Mouse (Mus musculus) neural tube, embryonic 13.5 days (tissue): ENCODE results near the gene Scfd2. TPM values are rescaled to one million over a fixed set of nuclear protein-coding genes. Genes with fewer than 3 reads are reported as not detected.

ENCODE experiments used
- ATAC-seq: fragments of 200-750 bp; cut with Nextera tagmentation; 2 replicates; pipeline ENCODE4 v1.8.0; 2017; ENCODE audit warnings: low read depth, mild to moderate bottlenecking, moderate TSS enrichment, moderate library complexity
- H3K27ac ChIP-seq: fragments of 300-500 bp; sonication (generic); replicated peaks from 2 replicates; pipeline ENCODE4 v1.5.1; 2015; ENCODE audit warnings: moderate library complexity, mild to moderate bottlenecking, inconsistent platforms
- H3K27me3 ChIP-seq: fragments of 300-500 bp; sonication (generic); 2 replicates; pipeline ENCODE4 v1.6.1; 2015; ENCODE audit warnings: mild to moderate bottlenecking, inconsistent platforms
- H3K36me3 ChIP-seq: fragments of 300-500 bp; sonication (generic); 2 replicates; pipeline ENCODE4 v1.6.1; 2015; ENCODE audit warnings: mild to moderate bottlenecking, inconsistent platforms
- H3K4me1 ChIP-seq: fragments of 300-500 bp; sonication (generic); replicated peaks from 2 replicates; pipeline ENCODE4 v1.6.1; 2015; ENCODE audit warnings: inconsistent platforms
- H3K4me2 ChIP-seq: fragments of 300-500 bp; sonication (generic); 2 replicates; pipeline ENCODE4 v1.6.1; 2015; ENCODE audit warnings: inconsistent platforms, mild to moderate bottlenecking, moderate library complexity
- H3K4me3 ChIP-seq: fragments of 300-500 bp; sonication (generic); 2 replicates; pipeline ENCODE4 v1.5.1; 2015; ENCODE audit warnings: mild to moderate bottlenecking, inconsistent platforms
- H3K9ac ChIP-seq: fragments of 300-500 bp; sonication (generic); 2 replicates; pipeline ENCODE4 v1.6.1; 2015; ENCODE audit warnings: moderate library complexity, mild to moderate bottlenecking, inconsistent platforms
- H3K9me3 ChIP-seq: fragments of 300-500 bp; sonication (generic); 2 replicates; pipeline ENCODE4 v1.6.1; 2016; ENCODE audit warnings: inconsistent platforms
- WGBS: fragments of 180-500 bp; shearing (Covaris S2); methylation state at CpG from one replicate; pipeline ENCODE4 v1.1.7; 2015; 5-methylcytosine and 5-hydroxymethylcytosine counted together
- polyA plus RNA-seq: library from polyadenylated mRNA; unstranded; fragments of >200 nt; fragmentation: Nextera tagmentation; extraction: Ambion mirVana; gene quantifications from 2 replicates; pipeline ENCODE4 v1.2.1, GENCODE M21; 2015

Scfd2 gene
- polyA plus RNA-seq, 1 experiment from 2014 or later: 17.2 TPM

- Histone ChIP-seq H3K4me2 (no peak overlapping the region), H3K9ac (no peak overlapping the region), H3K9me3 (no peaks in the 10 kb centered on the region), H3K4me1 (peaks cover 26% of the 10 kb centered on the region), H3K4me3 (no peak overlapping the region), H3K27ac (no peak overlapping the region), H3K27me3 (no peaks in the 10 kb centered on the region), H3K36me3 (no peaks in the 10 kb centered on the region)
- no peak for ATAC-seq
- whole genome bisulfite sequencing: 73% methylated on average over 9 of the region's 9 CpGs
Observed at GRCm38 (mm10) chr5:74171768-74172167, 359.8 kb downstream of the Scfd2 start.

- ATAC-seq: no peak
- Histone ChIP-seq H3K4me3 (no peak overlapping the region), H3K4me2 (no peak overlapping the region), H3K27ac (no peak overlapping the region), H3K9me3 (no peaks in the 10 kb centered on the region), H3K9ac (no peak overlapping the region), H3K4me1 (no peaks in the 10 kb centered on the region), H3K27me3 (no peaks in the 10 kb centered on the region), H3K36me3 (no peaks in the 10 kb centered on the region)
- 89% methylated on average over 3 of the region's 3 CpGs for WGBS
Observed at GRCm38 (mm10) chr5:74168085-74168484, 363.5 kb downstream of the Scfd2 start.

GRCm38 (mm10) chr5:74166642-74167041 is 364.9 kb downstream of the Scfd2 start:
- no peak overlapping the region for H3K4me2 ChIP-seq
- ATAC-seq: no peak
- WGBS: 92% methylated on average over 3 of the region's 3 CpGs
- H3K36me3 ChIP-seq: no peaks in the 10 kb centered on the region
- no peaks in the 10 kb centered on the region for H3K9me3 ChIP-seq
- H3K9ac ChIP-seq: no peak overlapping the region
- peaks cover 8% of the 10 kb centered on the region for H3K4me1 ChIP-seq
- H3K4me3 ChIP-seq: no peak overlapping the region
- H3K27ac ChIP-seq: no peak overlapping the region
- no peaks in the 10 kb centered on the region for H3K27me3 ChIP-seq

GRCm38 (mm10) chr5:74164547-74164946 is 367.0 kb downstream of the Scfd2 start:
- no peak for ATAC-seq
- Histone ChIP-seq H3K9me3 (no peaks in the 10 kb centered on the region), H3K27me3 (no peaks in the 10 kb centered on the region), H3K9ac (no peak overlapping the region), H3K4me1 (peaks cover 13% of the 10 kb centered on the region), H3K27ac (no peak overlapping the region), H3K4me2 (no peak overlapping the region), H3K4me3 (no peak overlapping the region), H3K36me3 (no peaks in the 10 kb centered on the region)
- 86% methylated on average over 7 of the region's 7 CpGs for WGBS

- WGBS: 83% methylated on average over 6 of the region's 6 CpGs
Observed at GRCm38 (mm10) chr5:74163141-74163540, 368.4 kb downstream of the Scfd2 start.

GRCm38 (mm10) chr5:74162013-74162412 is 369.5 kb downstream of the Scfd2 start:
- ATAC-seq: no peak
- Histone ChIP-seq H3K4me3 (no peak overlapping the region), H3K4me1 (peaks cover 13% of the 10 kb centered on the region), H3K27ac (no peak overlapping the region), H3K27me3 (no peaks in the 10 kb centered on the region), H3K9me3 (no peaks in the 10 kb centered on the region), H3K9ac (0 out of 2 replicates have a peak overlapping the region, but pooled peaks have one; percentile 22), H3K36me3 (no peaks in the 10 kb centered on the region), H3K4me2 (peak overlapping the region; percentile 41)
- 50% methylated on average over 3 of the region's 3 CpGs for WGBS

More at GRCm38 (mm10) chr5:74163141-74163540, 368.4 kb downstream of the Scfd2 start:
- Histone ChIP-seq H3K4me2 (no peak overlapping the region), H3K4me3 (no peak overlapping the region), H3K27ac (no peak overlapping the region), H3K36me3 (no peaks in the 10 kb centered on the region), H3K27me3 (no peaks in the 10 kb centered on the region), H3K9me3 (no peaks in the 10 kb centered on the region), H3K4me1 (peaks cover 13% of the 10 kb centered on the region), H3K9ac (no peak overlapping the region)
- no peak for ATAC-seq

- H3K36me3 ChIP-seq: no peaks in the 10 kb centered on the region
- WGBS: 32% methylated on average over 15 of the region's 15 CpGs
- 0 out of 2 replicates have a peak, but pooled peaks have one; percentile 43 for ATAC-seq
- H3K9ac ChIP-seq: 0 out of 2 replicates have a peak overlapping the region, but pooled peaks have one; percentile 22
- peak overlapping the region; percentile 46 for H3K27ac ChIP-seq
- H3K9me3 ChIP-seq: no peaks in the 10 kb centered on the region
- H3K4me2 ChIP-seq: peak overlapping the region; percentile 41
- H3K4me3 ChIP-seq: no peak overlapping the region; the same call in 1 of the 2 replicates
- no peaks in the 10 kb centered on the region for H3K27me3 ChIP-seq
- H3K4me1 ChIP-seq: peaks cover 13% of the 10 kb centered on the region
Observed at GRCm38 (mm10) chr5:74161297-74161926, 370.1 kb downstream of the Scfd2 start.

GRCm38 (mm10) chr5:74160349-74160748 is 371.2 kb downstream of the Scfd2 start:
- WGBS: 80% methylated on average over 4 of the region's 4 CpGs
- ATAC-seq: no peak
- H3K4me1 ChIP-seq: peaks cover 13% of the 10 kb centered on the region
- H3K4me3 ChIP-seq: no peak overlapping the region
- no peaks in the 10 kb centered on the region for H3K27me3 ChIP-seq
- H3K4me2 ChIP-seq: no peak overlapping the region
- H3K36me3 ChIP-seq: no peaks in the 10 kb centered on the region
- H3K27ac ChIP-seq: no peak overlapping the region
- H3K9ac ChIP-seq: no peak overlapping the region
- H3K9me3 ChIP-seq: no peaks in the 10 kb centered on the region

- Histone ChIP-seq H3K27me3 (no peaks in the 10 kb centered on the region), H3K27ac (no peak overlapping the region), H3K4me3 (no peak overlapping the region), H3K4me2 (no peak overlapping the region), H3K9ac (no peak overlapping the region), H3K9me3 (no peaks in the 10 kb centered on the region), H3K4me1 (peaks cover 13% of the 10 kb centered on the region), H3K36me3 (no peaks in the 10 kb centered on the region)
- 81% methylated on average over 7 of the region's 7 CpGs for WGBS
- ATAC-seq: no peak
Observed at GRCm38 (mm10) chr5:74159906-74160305, 371.7 kb downstream of the Scfd2 start.

- Histone ChIP-seq H3K4me2 (no peak overlapping the region), H3K36me3 (no peaks in the 10 kb centered on the region), H3K27ac (no peak overlapping the region), H3K9me3 (no peaks in the 10 kb centered on the region), H3K4me1 (peaks cover 13% of the 10 kb centered on the region), H3K4me3 (no peak overlapping the region), H3K9ac (no peak overlapping the region), H3K27me3 (no peaks in the 10 kb centered on the region)
- WGBS: 73% methylated on average over 6 of the region's 6 CpGs
- no peak for ATAC-seq
Observed at GRCm38 (mm10) chr5:74158929-74159632, 372.5 kb downstream of the Scfd2 start.

- Histone ChIP-seq H3K4me1 (no peaks in the 10 kb centered on the region), H3K4me3 (no peak overlapping the region), H3K36me3 (no peaks in the 10 kb centered on the region), H3K4me2 (no peak overlapping the region), H3K9ac (no peak overlapping the region), H3K9me3 (no peaks in the 10 kb centered on the region), H3K27ac (no peak overlapping the region), H3K27me3 (no peaks in the 10 kb centered on the region)
- ATAC-seq: 0 out of 2 replicates have a peak, but pooled peaks have one; percentile 19
- 30% methylated on average over 7 of the region's 7 CpGs for WGBS
Observed at GRCm38 (mm10) chr5:74155860-74156351, 375.7 kb downstream of the Scfd2 start.
